Mouse (Mus musculus) hindbrain, embryonic 10.5 days (tissue): ENCODE measurements around the gene Samd8. TPM values are rescaled to one million over a fixed set of nuclear protein-coding genes. Genes with fewer than 3 reads are reported as not detected.
A peak's percentile ranks its signal among the peaks of the same experiment; 100 is the strongest.

Experiments
- DNase-seq: peaks from one replicate; pipeline ENCODE4 v3.0.0-alpha.2; 2017; ENCODE audit warnings: low spot score
- H3K27ac ChIP-seq: fragments of 300-500 bp; sonication (generic); 2 replicates; pipeline ENCODE4 v1.5.1; 2016; ENCODE audit warnings: mild to moderate bottlenecking, moderate library complexity
- H3K27me3 ChIP-seq: fragments of 300-500 bp; sonication (generic); 2 replicates; pipeline ENCODE4 v1.6.1; 2016; ENCODE audit warnings: mild to moderate bottlenecking; ENCODE audit not compliant: poor library complexity, insufficient read depth, severe bottlenecking
- H3K36me3 ChIP-seq: fragments of 300-500 bp; sonication (generic); 2 replicates; pipeline ENCODE4 v1.6.1; 2016; ENCODE audit warnings: mild to moderate bottlenecking, moderate library complexity
- H3K4me1 ChIP-seq: fragments of 300-500 bp; sonication (generic); replicated peaks from 2 replicates; pipeline ENCODE4 v1.6.1; 2016; ENCODE audit warnings: mild to moderate bottlenecking
- H3K4me3 ChIP-seq: fragments of 300-500 bp; sonication (generic); 2 replicates; pipeline ENCODE4 v1.5.1; 2016; ENCODE audit warnings: mild to moderate bottlenecking, moderate library complexity
- H3K9me3 ChIP-seq: fragments of 300-500 bp; sonication (generic); 2 replicates; pipeline ENCODE4 v1.6.1; 2016; ENCODE audit warnings: mild to moderate bottlenecking, moderate library complexity
- WGBS: fragments of 180-500 bp; shearing (Covaris S2); methylation state at CpG from one replicate; pipeline ENCODE4 v1.1.7; 2016; 5-methylcytosine and 5-hydroxymethylcytosine counted together
- polyA plus RNA-seq: library from polyadenylated mRNA; unstranded; fragments of >200 nt; fragmentation: Nextera tagmentation; extraction: Ambion mirVana; gene quantifications from 2 replicates; pipeline ENCODE4 v1.2.1, GENCODE M21; 2016

Gene Samd8
- polyA plus RNA-seq, 1 experiment from 2014 or later: 10.9 TPM

DNA sequence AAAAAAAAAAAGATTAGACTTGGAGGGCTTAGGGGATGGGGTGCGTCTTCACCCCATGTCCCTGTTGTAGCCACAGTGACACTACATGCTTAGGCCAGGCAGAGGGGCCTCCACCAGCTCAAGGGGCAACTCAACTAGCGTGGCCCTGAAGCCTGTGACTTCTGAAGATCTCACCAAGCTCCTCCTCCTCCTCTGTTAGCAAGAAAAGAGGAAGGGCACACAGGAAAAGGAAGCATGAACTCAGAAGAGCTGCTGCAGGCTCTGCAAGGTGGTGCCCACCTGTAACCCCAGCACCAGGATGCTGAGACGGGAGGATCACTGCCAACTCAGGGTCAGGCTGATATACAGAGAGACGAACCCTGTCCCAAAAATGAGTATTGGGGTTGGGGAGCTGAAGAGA is 61.0 kb downstream of the Samd8 start:
- H3K27me3 ChIP-seq: no peaks in the 10 kb centered on the region
- no peaks in the 10 kb centered on the region for H3K9me3 ChIP-seq
- H3K4me3 ChIP-seq: no peak overlapping the region
- no peaks in the 10 kb centered on the region for H3K4me1 ChIP-seq
- H3K27ac ChIP-seq: no peak overlapping the region
- H3K36me3 ChIP-seq: no peaks in the 10 kb centered on the region
- no peak for DNase-seq
- 91% methylated on average over 4 of the region's 4 CpGs for WGBS

DNA sequence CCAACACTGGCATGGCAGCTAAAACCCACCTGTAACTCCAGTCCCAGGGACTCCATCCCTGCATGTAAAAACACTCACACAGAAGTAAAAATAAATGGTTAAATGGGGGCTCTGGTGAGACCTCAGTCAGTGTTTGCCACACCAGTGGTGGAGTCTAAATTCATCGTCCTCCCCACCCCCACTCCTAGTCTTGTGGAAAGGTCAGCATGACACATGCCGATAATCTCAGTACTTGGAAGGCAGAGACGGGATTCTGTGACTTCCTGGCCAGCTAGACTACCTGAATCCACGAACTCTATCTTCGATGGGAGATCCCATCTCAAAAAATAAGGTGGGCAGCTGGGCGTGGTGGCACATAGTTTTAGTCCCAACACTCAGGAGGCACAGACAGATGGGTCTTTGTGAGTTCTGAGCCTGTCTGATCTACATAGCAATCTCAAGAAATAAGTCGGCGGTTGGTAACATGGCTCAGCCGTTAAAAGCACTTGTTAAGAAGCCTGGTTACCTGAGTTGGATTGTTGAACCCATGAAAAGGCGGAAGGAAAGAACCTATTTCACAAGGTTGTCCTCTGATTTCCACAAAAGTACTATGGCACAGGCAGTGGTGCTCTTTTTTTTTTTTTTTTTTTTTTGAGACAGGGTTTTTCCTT is 61.5 kb downstream of the Samd8 start:
- H3K4me1 ChIP-seq: no peaks in the 10 kb centered on the region
- no peaks in the 10 kb centered on the region for H3K36me3 ChIP-seq
- 85% methylated on average over 10 of the region's 10 CpGs for WGBS
- no peaks in the 10 kb centered on the region for H3K9me3 ChIP-seq
- H3K4me3 ChIP-seq: no peak overlapping the region
- no peak for DNase-seq
- H3K27ac ChIP-seq: no peak overlapping the region
- no peaks in the 10 kb centered on the region for H3K27me3 ChIP-seq

DNA sequence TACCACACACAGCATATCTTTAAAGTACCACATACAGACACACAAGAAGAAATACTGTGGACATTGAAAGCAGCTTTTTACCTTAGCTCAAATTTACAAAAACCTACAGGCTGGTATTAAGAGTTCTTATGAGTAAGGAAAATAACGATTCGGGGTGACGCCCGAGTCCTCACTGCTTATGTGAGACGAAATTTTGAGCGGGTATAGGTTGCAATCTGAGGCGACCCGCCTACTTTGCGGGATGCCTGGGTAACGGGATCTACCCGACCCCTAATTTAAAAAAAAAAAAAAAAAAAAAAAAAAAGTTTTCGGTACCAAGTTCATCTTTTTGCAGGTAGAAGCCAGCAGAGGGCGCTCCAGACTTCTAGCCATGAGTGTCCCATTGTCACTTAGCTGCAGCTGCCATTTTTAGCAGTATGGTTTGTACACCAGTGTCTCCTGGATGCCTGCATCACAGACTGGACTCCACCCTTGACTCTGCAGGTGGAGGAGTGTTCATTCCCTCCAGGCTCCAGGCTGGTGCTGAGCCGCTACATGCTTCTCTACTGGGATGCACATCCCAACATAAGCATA is 62.3 kb downstream of the Samd8 start:
- H3K4me3 ChIP-seq: no peak overlapping the region
- H3K27me3 ChIP-seq: no peaks in the 10 kb centered on the region
- DNase-seq: peak; percentile 69
- H3K4me1 ChIP-seq: no peaks in the 10 kb centered on the region
- no peaks in the 10 kb centered on the region for H3K9me3 ChIP-seq
- 27% methylated on average over 14 of the region's 14 CpGs for WGBS
- H3K27ac ChIP-seq: no peak overlapping the region
- no peaks in the 10 kb centered on the region for H3K36me3 ChIP-seq

DNA sequence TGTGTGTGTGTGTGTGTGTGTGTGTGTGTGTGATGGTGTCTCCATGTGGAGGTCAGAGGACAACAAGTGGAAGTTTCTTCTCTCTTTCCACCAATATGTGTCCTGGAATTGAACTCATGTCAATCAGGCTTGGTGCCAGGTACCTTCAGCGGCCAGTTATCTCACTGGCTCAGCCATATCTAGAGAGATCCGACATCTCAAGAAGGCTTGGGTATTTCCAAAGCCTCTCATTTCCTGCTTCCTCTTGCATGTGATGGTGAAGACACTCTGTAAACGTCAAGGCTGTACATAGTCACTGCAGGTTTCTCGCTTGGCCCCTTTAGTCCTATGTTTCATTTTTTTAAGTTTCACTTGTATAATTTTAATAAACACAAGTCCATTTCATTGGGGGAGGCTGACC is 62.9 kb downstream of the Samd8 start:
- Histone ChIP-seq H3K4me3 (no peak overlapping the region), H3K36me3 (no peaks in the 10 kb centered on the region), H3K27ac (no peak overlapping the region), H3K27me3 (no peaks in the 10 kb centered on the region), H3K4me1 (no peaks in the 10 kb centered on the region), H3K9me3 (no peaks in the 10 kb centered on the region)
- DNase-seq: no peak
- WGBS: 85% methylated on average over 4 of the region's 4 CpGs

DNA sequence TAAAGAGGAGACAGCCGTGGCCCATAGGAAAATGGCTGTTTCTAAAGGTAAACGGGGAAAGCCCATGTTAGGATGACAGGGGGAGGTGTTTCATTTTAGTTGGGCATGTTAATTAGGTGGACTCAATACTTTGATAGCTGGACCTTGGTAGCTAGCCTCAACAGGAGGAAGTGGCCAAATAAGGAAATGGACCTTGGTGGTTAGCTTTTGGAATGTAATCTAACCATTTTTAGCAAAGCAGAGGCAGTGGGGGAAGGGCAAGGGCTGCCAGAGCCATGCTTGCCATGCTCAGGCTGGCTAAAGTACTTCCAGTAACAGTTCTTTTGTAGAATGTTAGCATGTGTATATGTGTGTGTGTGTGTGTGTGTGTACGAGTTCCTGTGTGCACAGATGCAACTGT is 63.5 kb downstream of the Samd8 start:
- H3K4me3 ChIP-seq: no peak overlapping the region
- H3K27me3 ChIP-seq: no peaks in the 10 kb centered on the region
- no peaks in the 10 kb centered on the region for H3K9me3 ChIP-seq
- DNase-seq: no peak
- H3K27ac ChIP-seq: no peak overlapping the region
- H3K4me1 ChIP-seq: no peaks in the 10 kb centered on the region
- 85% methylated on average over 3 of the region's 3 CpGs for WGBS
- H3K36me3 ChIP-seq: no peaks in the 10 kb centered on the region

DNA sequence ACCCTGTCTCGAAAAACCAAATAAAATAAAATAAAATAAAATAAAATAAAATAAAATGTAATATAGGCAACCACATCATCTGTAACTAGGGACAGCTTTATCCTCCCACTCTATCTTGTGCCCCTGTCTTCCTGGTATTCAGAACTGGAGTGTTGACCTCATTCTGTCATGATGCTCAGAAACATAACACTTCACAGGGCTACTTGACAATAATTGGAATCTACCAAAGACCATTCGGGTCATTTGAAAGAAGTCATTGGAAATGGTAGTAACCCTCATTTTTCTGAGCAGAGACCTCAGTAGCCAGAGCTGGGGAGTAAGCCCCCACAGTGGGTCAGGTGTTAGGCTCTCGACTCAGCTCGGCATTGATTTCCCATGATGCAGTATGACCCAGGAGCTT is 64.3 kb downstream of the Samd8 start:
- Histone ChIP-seq H3K27me3 (no peaks in the 10 kb centered on the region), H3K36me3 (no peaks in the 10 kb centered on the region), H3K4me3 (no peak overlapping the region), H3K9me3 (no peaks in the 10 kb centered on the region), H3K27ac (no peak overlapping the region), H3K4me1 (no peaks in the 10 kb centered on the region)
- no peak for DNase-seq
- 90% methylated on average over 4 of the region's 4 CpGs for WGBS

DNA sequence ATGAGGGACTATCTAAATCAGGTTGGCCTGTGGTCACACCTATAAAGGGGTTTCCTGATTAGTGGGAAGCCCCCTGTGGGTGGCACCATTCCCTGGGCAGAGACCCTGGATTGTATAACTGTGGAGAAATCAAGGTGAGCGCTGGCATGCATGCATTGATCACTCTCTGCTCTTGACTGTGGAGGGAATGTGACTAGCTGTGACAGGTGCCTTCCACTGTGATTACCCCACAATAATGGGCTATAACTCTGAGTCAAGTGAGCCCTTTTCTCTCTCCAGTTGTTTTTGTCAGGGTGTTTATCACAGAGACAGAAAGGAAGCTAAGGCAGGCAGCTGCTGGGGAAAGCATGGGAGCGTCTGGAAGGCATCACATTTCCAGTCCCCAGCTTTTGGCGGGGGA is 65.9 kb downstream of the Samd8 start:
- Histone ChIP-seq H3K4me3 (no peak overlapping the region), H3K36me3 (no peaks in the 10 kb centered on the region), H3K4me1 (no peaks in the 10 kb centered on the region), H3K27ac (no peak overlapping the region), H3K27me3 (no peaks in the 10 kb centered on the region), H3K9me3 (no peaks in the 10 kb centered on the region)
- 77% methylated on average over 3 of the region's 3 CpGs for WGBS
- no peak for DNase-seq

DNA sequence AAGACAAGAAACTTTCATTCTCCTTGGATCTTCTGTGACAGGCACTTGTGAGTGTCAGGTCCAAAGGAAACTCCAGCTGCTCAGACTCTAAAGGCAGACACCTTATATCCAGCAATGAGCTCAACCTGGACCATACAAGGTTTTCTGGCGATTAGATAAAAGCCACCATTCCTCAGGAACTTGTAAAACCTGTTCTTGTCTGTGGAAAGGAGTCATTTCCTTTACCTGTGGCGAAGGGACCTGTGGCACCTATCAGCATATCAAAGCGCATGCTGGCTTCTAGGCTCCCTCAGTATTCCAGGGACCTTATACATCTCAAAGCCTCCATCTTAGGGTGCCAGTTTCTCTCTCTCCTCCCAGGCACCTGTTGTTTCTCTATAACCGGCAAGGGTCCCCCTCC is 67.1 kb downstream of the Samd8 start:
- H3K27ac ChIP-seq: no peak overlapping the region
- H3K27me3 ChIP-seq: no peaks in the 10 kb centered on the region
- 0 out of 2 replicates have a peak, but pooled peaks cover under 1% of the 10 kb centered on the region for H3K4me1 ChIP-seq
- no peaks in the 10 kb centered on the region for H3K9me3 ChIP-seq
- H3K36me3 ChIP-seq: no peaks in the 10 kb centered on the region
- no peak overlapping the region for H3K4me3 ChIP-seq
- 40% methylated on average over 4 of the region's 4 CpGs for WGBS
- DNase-seq: no peak

DNA sequence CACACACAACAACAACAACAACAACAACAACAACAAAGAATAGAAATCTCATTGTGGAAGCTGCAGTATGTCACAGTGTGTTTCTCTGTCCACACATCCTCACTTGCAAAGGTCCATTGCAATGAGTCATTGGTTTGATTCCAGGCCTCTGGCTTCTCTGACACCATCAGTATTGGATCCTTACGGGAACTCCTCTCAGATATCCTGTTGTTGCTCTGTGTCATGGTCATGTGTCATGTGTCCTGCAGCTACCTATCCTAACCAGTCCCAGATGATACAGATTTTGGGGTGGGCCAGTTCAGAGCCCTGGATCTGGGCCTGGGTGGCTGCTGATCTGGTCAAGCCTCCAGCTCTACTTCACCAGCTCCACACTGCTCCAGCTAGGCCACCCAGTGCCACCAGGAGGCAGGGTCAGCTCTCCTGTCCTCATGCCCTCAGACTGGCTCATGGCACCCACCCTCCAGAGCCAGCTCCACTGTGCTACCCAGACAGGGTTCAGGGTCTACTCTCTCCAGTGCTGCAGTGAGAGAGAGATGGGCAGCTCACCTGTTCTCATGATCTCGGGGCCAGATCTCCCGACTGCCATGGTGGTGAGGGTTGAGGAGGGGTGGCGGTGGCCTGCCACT is 70.7 kb downstream of the Samd8 start:
- no peaks in the 10 kb centered on the region for H3K27me3 ChIP-seq
- WGBS: 95% methylated on average over 4 of the region's 4 CpGs
- H3K4me3 ChIP-seq: no peak overlapping the region
- no peaks in the 10 kb centered on the region for H3K36me3 ChIP-seq
- no peaks in the 10 kb centered on the region for H3K9me3 ChIP-seq
- DNase-seq: no peak
- peaks cover 6% of the 10 kb centered on the region for H3K4me1 ChIP-seq
- no peak overlapping the region for H3K27ac ChIP-seq

DNA sequence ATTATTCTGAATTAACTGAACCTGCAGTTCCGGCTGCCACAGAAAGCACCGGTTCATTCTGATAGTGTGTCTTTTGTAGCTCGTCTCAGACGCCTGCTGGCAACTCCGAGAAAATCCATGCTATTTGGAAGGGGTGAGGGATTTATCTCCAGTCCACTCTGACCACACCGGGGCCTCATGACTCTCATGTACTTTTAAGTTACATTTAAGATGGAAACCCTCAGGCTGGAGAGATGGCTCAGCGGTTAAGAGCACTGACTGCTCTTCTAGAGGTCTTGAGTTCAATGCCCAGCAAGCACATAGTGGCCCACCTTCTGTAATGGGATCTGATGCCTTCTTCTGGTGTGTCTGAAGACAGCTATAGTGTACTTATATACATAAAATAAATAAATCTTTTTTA is 72.0 kb downstream of the Samd8 start:
- Histone ChIP-seq H3K27ac (no peak overlapping the region), H3K4me3 (no peak overlapping the region), H3K4me1 (peaks cover 6% of the 10 kb centered on the region), H3K36me3 (no peaks in the 10 kb centered on the region), H3K9me3 (no peaks in the 10 kb centered on the region), H3K27me3 (no peaks in the 10 kb centered on the region)
- DNase-seq: no peak
- 81% methylated on average over 7 of the region's 7 CpGs for WGBS

DNA sequence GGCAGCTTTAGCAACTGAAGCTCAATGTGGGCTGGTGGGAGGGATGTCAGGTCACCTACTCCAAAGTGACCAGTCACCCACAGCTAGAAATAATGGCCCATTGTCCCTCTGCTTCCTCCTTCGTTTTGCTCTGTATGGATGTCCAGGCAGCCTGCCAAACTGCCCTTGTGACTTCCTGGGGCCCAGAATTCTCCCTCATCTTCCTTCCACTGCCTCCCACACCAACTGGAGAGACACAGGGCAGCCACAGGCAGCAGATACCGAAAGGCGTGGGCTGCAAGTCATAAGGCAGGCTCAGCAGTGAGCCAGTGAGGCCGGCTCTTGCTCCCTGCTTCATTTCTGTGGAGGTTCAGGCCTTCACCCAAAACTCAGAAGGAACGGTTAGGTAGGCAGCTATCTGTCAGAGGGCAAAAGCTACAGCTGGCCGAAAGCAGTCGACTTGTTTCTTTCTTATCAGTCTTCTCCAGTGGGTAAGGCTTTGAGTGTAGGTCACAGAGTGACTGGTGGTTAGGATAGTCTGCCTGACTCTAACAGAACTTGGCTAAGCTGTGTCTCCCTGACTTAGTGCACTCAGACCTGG is 72.6 kb downstream of the Samd8 start:
- no peak for DNase-seq
- Histone ChIP-seq H3K4me1 (peaks cover 6% of the 10 kb centered on the region), H3K4me3 (no peak overlapping the region), H3K36me3 (no peaks in the 10 kb centered on the region), H3K9me3 (no peaks in the 10 kb centered on the region), H3K27ac (peak overlapping the region; percentile 14; the same call in 1 of the 2 replicates), H3K27me3 (no peaks in the 10 kb centered on the region)
- WGBS: 58% methylated on average over 7 of the region's 7 CpGs

DNA sequence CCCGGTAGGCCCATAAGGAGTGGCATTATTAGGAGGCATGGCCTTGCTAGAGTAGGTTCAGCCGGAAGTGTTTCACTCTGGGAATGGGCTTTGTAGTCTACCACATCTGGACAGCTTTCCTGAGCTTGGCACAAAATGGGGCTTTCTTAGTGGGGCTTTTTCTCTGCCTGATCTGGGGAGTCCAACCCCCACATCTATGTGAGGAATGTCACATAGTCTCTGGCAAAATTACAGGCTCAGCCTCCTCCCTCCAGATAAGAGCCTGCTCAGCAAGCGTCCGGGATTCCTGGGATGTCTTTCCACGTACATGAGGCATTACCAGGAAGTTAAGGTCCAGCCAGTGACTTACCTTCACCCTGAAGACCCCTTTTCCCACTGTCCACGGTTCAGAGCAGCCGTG is 73.6 kb downstream of the Samd8 start:
- peaks cover 6% of the 10 kb centered on the region for H3K4me1 ChIP-seq
- no peak overlapping the region for H3K4me3 ChIP-seq
- no peak overlapping the region for H3K27ac ChIP-seq
- DNase-seq: no peak
- no peaks in the 10 kb centered on the region for H3K9me3 ChIP-seq
- H3K27me3 ChIP-seq: no peaks in the 10 kb centered on the region
- H3K36me3 ChIP-seq: no peaks in the 10 kb centered on the region
- WGBS: 81% methylated on average over 7 of the region's 7 CpGs

DNA sequence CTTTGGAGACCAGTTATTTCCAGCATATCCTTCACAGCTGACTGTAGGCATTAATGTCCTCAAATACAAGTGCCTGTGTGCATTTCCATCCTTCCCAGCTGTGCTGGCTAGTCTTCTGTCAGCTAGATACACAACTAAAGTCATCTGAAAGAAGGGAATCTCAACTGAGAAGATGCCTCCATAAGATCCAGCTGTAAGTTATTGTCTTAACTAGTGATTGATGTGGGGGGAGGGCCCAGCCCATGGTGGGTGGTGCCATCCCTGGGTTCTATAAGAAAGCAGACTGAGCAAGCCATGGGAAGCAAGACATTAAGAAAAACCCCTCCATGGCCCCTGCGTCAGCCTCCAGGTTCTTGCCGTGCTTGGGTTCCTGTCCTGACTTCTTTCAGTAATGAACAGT is 74.6 kb downstream of the Samd8 start, which contains the start of gene Vdac2:
Vdac2 (plus strand) TSS at position 301 of the 400 bp plus-strand sequence.
- DNase-seq: no peak

More for the DNA sequence above, 74.6 kb downstream of the Samd8 start, which contains the start of gene Vdac2:
- Histone ChIP-seq H3K27me3 (no peaks in the 10 kb centered on the region), H3K27ac (no peak within 1 kb of the TSS), H3K4me1 (peaks cover 6% of the 10 kb centered on the region), H3K9me3 (no peaks in the 10 kb centered on the region), H3K4me3 (no peak within 1 kb of the TSS), H3K36me3 (no peaks in the 10 kb centered on the region)
- WGBS: 72% methylated on average over 2 of the region's 2 CpGs
